Mouse (Mus musculus) limb, embryonic 10.5 days (tissue): ENCODE results near the gene Dazap1. TPM values are rescaled to one million over a fixed set of nuclear protein-coding genes. Genes with fewer than 3 reads are reported as not detected.
"Not testable (repeated sequence)": the region's sequence is repeated elsewhere in the genome, so short reads cannot be mapped to it uniquely, and the experiment has no call there.

Experiments
- DNase-seq: peaks from one replicate; pipeline ENCODE4 v3.0.0-alpha.2; 2017; ENCODE audit warnings: low spot score
- H3K27ac ChIP-seq: fragments of 300-500 bp; sonication (generic); 2 replicates; pipeline ENCODE4 v1.5.1; 2016; ENCODE audit warnings: mild to moderate bottlenecking
- H3K27me3 ChIP-seq: fragments of 300-500 bp; sonication (generic); 2 replicates; pipeline ENCODE4 v1.6.1; 2016; ENCODE audit warnings: low read depth, mild to moderate bottlenecking; ENCODE audit not compliant: poor library complexity, severe bottlenecking
- H3K36me3 ChIP-seq: fragments of 300-500 bp; sonication (generic); 2 replicates; pipeline ENCODE4 v1.6.1; 2016; ENCODE audit warnings: mild to moderate bottlenecking, moderate library complexity
- H3K4me1 ChIP-seq: fragments of 300-500 bp; sonication (generic); 2 replicates; pipeline ENCODE4 v1.6.1; 2016
- H3K4me3 ChIP-seq: fragments of 300-500 bp; sonication (generic); 2 replicates; pipeline ENCODE4 v1.5.1; 2016; ENCODE audit warnings: mild to moderate bottlenecking, moderate library complexity
- H3K9me3 ChIP-seq: fragments of 300-500 bp; sonication (generic); replicated peaks from 2 replicates; pipeline ENCODE4 v1.6.1; 2016; ENCODE audit warnings: mild to moderate bottlenecking
- WGBS: fragments of 180-500 bp; shearing (Covaris S2); methylation state at CpG from one replicate; pipeline ENCODE4 v1.1.7; 2016; 5-methylcytosine and 5-hydroxymethylcytosine counted together
- polyA plus RNA-seq: library from polyadenylated mRNA; unstranded; fragments of >200 nt; fragmentation: Nextera tagmentation; extraction: Ambion mirVana; gene quantifications from 2 replicates; pipeline ENCODE4 v1.2.1, GENCODE M21; 2016

The Dazap1 gene
- polyA plus RNA-seq = 61.2 and 66.2 TPM in 2 replicates

DNA sequence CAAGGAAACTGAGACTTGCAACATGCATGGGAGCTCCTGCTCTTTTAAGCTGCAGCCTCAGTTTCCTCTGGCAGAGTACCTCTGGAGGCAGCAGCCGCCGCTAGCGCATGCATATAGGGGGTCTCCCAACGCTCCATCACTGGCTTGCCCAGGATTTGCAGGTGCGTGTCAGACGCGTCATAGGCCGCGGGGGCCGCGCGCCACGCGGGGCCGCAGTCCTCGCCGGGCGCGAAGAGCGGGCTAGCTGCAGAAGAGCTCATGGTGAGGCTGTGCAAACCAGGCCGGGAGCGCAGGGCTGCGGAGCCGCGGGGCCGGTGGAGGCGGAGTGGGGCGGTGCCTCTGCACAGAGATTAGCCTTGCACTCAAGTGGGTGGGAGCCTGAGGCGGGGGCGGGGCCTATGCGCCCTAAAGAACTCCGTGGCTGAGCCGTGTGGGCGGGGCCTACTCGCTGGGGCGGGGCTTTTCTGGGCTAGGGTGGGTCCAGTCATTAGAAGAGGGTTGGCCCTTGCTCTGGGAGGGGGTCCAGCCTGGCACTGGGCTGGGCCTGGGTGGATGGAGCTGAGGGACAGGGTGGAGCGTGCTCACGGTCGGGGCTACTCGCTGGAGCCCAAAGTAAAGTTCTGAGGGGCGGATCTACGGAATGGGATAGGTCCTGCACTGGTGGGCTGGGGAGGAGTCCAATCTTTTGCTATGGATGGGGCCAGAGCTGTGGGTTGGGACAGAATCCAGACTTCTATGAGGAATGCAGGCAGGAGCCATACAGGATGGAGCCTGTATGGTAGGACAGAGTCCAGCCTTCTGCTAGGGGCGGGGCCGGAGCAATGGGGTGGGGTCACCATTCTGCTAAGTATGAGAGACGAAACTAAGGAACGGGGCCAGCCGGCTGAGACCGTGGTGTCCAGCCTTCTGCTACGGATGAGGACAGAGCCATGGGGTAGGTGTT is at the start of gene Dazap1, which contains the start of gene Gamt:
Dazap1 (plus strand) TSS at position 845 of the 943 bp plus-strand sequence.
Gamt (minus strand) TSS at position 371 of the 943 bp plus-strand sequence.
- peaks cover 46% of the 10 kb centered on the region for H3K4me1 ChIP-seq

DNA sequence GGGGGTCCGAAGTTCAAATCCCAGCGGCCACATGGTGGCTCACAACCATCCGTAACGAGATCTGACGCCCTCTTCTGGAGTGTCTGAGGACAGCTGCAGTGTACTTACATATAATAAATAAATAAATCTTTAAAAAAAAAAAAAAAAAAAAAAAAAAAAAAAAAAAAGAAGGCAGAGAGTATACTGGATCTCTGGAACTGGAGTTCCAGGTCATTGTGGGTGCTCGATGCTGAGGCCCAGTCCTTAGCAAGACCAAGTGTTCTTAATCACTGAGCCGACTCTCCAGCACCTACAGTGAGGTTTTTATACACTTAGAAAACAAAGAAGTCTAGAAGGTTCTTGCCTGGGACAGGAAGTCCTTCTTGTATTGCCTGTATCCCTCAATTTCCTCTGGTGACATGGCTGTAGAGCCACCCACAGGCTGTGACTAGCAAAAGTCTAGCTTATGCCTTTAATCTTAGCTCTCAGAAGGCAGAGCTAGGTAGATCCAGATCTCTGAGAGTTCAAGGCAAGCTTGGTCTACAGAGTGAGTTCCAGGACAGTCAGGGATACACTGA is 49.7 kb upstream of the Dazap1 start:
- not testable (repeated sequence) for DNase-seq, H3K4me3 ChIP-seq, H3K9me3 ChIP-seq, H3K36me3 ChIP-seq, H3K27ac ChIP-seq
- Histone ChIP-seq H3K4me1 (peaks cover 14% of the 10 kb centered on the region), H3K27me3 (peaks cover 40% of the 10 kb centered on the region)
- 73% methylated on average over 7 of the region's 7 CpGs for WGBS

More for the DNA sequence above, at the start of gene Dazap1, which contains the start of gene Gamt:
- Histone ChIP-seq H3K36me3 (peaks cover 33% of the 10 kb centered on the region), H3K9me3 (no peaks in the 10 kb centered on the region), H3K4me3 (peak within 1 kb of the TSS; percentile 59), H3K27ac (peak within 1 kb of the TSS; percentile 89), H3K27me3 (no peaks in the 10 kb centered on the region)
- WGBS = under 1% methylated on average over 49 of the region's 49 CpGs
- peak; percentile 98 for DNase-seq

DNA sequence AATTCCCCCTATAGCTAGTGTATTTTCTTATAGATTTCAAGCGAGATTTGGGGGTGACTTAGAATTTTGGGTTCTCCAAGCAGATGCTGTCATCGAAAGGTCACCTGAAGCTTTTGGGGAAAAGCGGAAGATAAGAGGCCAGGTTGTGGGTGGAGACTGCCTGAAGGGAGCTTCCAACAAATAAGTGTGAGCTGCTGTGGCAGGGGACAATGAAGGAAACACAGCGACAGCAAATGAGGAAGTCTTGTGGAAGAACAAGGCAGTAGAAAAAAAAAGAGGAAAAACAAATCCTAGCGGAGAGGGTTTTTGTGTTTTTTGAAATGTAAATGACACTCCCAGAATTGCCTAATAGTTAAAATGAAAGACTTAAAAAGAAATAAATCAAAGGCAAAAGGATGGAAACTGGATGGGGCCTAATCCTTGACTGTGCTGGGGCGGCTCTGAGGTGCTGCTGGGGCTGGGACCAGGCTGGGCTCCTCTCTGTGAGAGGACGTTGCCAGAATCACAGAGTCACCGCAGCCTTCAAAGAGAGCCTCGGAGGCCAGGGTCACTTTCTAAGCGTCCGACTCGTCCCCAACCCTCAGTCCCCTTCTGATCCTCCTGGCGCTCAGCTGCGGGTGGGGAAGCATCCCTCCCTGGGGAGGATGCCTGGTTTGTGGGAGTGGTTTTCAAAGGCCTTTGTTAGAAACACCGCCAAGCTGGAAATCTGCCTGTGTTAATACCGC is 46.1 kb upstream of the Dazap1 start:
- Histone ChIP-seq H3K9me3 (no peaks in the 10 kb centered on the region), H3K36me3 (no peaks in the 10 kb centered on the region), H3K4me1 (peaks cover 10% of the 10 kb centered on the region), H3K27ac (no peak overlapping the region; the same call in 1 of the 2 replicates), H3K4me3 (no peak overlapping the region), H3K27me3 (peaks cover 11% of the 10 kb centered on the region; the same call in 1 of the 2 replicates)
- WGBS = 24% methylated on average over 16 of the region's 16 CpGs
- DNase-seq = no peak

- peaks cover 26% of the 10 kb centered on the region for H3K4me1 ChIP-seq
- no peaks in the 10 kb centered on the region for H3K36me3 ChIP-seq
- DNase-seq = no peak
- WGBS = 33% methylated on average over 7 of the region's 9 CpGs
- peaks cover 7% of the 10 kb centered on the region; the same call in 1 of the 2 replicates for H3K27me3 ChIP-seq
- H3K9me3 ChIP-seq = no peaks in the 10 kb centered on the region
- H3K4me3 ChIP-seq = no peak overlapping the region
- H3K27ac ChIP-seq = peak overlapping the region; percentile 25; the same call in 1 of the 2 replicates
These were observed 40.6 kb upstream of the Dazap1 start for GRCm38 (mm10) chr10:80220676-80221075.

GRCm38 (mm10) chr10:80223137-80223536 is 38.1 kb upstream of the Dazap1 start:
- not testable (repeated sequence) for H3K27ac ChIP-seq, H3K9me3 ChIP-seq, DNase-seq, H3K36me3 ChIP-seq, H3K27me3 ChIP-seq, H3K4me3 ChIP-seq
- WGBS = 99% methylated on average over 2 of the region's 2 CpGs
- peaks cover 44% of the 10 kb centered on the region for H3K4me1 ChIP-seq

DNA sequence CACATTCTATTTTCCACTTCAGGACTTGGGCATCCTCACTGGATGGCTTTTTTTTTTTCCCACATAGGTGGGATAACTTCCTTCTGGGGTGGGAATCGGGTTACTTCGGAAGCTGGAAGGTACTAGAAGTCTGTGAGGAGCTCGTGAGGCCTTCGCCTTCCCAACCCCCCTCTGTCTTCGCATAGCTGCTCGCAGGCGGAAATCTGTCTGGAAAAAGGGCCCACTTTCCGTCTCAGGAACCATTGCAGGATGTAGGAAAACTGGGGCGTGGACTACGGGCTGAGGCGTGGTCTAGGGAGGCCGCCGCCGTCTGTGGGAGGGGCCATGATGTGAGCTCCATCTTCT is 35.2 kb upstream of the Dazap1 start:
- no peak for DNase-seq
- Histone ChIP-seq H3K36me3 (peaks cover 34% of the 10 kb centered on the region), H3K27me3 (no peaks in the 10 kb centered on the region), H3K4me1 (peaks cover 56% of the 10 kb centered on the region), H3K9me3 (no peaks in the 10 kb centered on the region), H3K4me3 (peak overlapping the region; percentile 89), H3K27ac (peak overlapping the region; percentile 98)
- WGBS = under 1% methylated on average over 14 of the region's 14 CpGs

- peaks cover 54% of the 10 kb centered on the region for H3K4me1 ChIP-seq
These were observed 34.7 kb upstream of the Dazap1 start, which contains the start of gene Mum1 for GRCm38 (mm10) chr10:80226416-80227165. TSS of gene Mum1 (plus strand) at chr10:80226434.

GRCm38 (mm10) chr10:80227166-80227539 is 34.1 kb upstream of the Dazap1 start:
- peaks cover 44% of the 10 kb centered on the region for H3K36me3 ChIP-seq
- peak overlapping the region; percentile 89 for H3K4me3 ChIP-seq
- H3K27me3 ChIP-seq = no peaks in the 10 kb centered on the region
- no peaks in the 10 kb centered on the region for H3K9me3 ChIP-seq
- peaks cover 57% of the 10 kb centered on the region for H3K4me1 ChIP-seq
- H3K27ac ChIP-seq = peak overlapping the region; percentile 98
- no peak for DNase-seq
- 17% methylated on average over 10 of the region's 10 CpGs for WGBS

More at GRCm38 (mm10) chr10:80226416-80227165, 34.7 kb upstream of the Dazap1 start, which contains the start of gene Mum1:
- H3K36me3 ChIP-seq = peaks cover 38% of the 10 kb centered on the region
- DNase-seq = peak; percentile 99
- no peaks in the 10 kb centered on the region for H3K27me3 ChIP-seq
- WGBS = under 1% methylated on average over 73 of the region's 75 CpGs
- peak within 1 kb of the TSS; percentile 98 for H3K27ac ChIP-seq
- no peaks in the 10 kb centered on the region for H3K9me3 ChIP-seq
- peak within 1 kb of the TSS; percentile 89 for H3K4me3 ChIP-seq

GRCm38 (mm10) chr10:80227877-80228775 is 33.2 kb upstream of the Dazap1 start:
- peak overlapping the region; percentile 98 for H3K27ac ChIP-seq
- H3K4me3 ChIP-seq = peak overlapping the region; percentile 89
- no peak for DNase-seq
- H3K36me3 ChIP-seq = peaks cover 54% of the 10 kb centered on the region
- WGBS = 81% methylated on average over 15 of the region's 15 CpGs
- peaks cover 67% of the 10 kb centered on the region for H3K4me1 ChIP-seq
- H3K9me3 ChIP-seq = no peaks in the 10 kb centered on the region
- H3K27me3 ChIP-seq = no peaks in the 10 kb centered on the region

DNA sequence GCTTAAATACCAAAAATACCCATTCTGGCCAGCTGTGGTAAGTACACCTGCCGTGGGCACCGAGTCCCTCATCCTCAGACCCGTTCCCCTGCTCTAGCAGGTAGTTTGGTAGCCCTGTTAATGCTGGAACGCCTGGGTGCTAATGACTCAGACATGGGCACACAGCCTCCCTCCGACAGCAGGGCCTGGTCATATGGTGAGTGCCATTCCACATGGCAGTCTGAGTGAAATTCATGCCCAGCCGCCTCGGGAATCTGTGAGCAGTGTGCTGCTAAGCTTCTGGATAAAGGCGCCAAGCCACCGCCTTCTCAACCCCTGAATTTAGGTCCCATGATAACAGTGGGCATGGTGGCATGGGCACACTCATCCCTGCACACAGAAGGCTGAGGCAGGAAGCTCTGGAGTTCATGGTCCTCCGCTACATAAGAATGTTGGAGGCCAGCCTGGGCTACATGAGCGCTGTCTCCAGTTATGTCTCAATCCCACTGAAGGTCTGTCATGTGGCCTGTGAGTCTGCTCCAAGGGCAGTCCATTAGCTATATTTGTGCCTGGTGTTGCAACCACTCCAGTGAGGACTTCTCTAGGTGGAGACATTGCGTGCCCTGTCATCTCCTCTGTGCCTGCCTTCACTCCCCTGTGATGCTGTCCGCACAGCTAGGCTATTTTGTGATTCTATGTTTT is 25.0 kb upstream of the Dazap1 start:
- peaks cover 100% of the 10 kb centered on the region for H3K36me3 ChIP-seq
- no peak overlapping the region for H3K4me3 ChIP-seq
- H3K27me3 ChIP-seq = no peaks in the 10 kb centered on the region
- H3K9me3 ChIP-seq = no peaks in the 10 kb centered on the region
- H3K27ac ChIP-seq = no peak overlapping the region
- H3K4me1 ChIP-seq = peaks cover 22% of the 10 kb centered on the region
- no peak for DNase-seq
- 95% methylated on average over 13 of the region's 13 CpGs for WGBS

- DNase-seq = no peak
- Histone ChIP-seq H3K4me1 (peaks cover 17% of the 10 kb centered on the region), H3K4me3 (no peak overlapping the region), H3K9me3 (no peaks in the 10 kb centered on the region), H3K27ac (no peak overlapping the region), H3K27me3 (no peaks in the 10 kb centered on the region), H3K36me3 (peaks cover 100% of the 10 kb centered on the region)
- 91% methylated on average over 4 of the region's 4 CpGs for WGBS
These were observed 24.3 kb upstream of the Dazap1 start for GRCm38 (mm10) chr10:80237020-80237419.
